Mouse (Mus musculus) granulocyte monocyte progenitor cell, adult 5-6 weeks (primary cell): Measurements from ENCODE around the gene Acod1. TPM values are rescaled to one million over a fixed set of nuclear protein-coding genes. Genes with fewer than 3 reads are reported as not detected.

Experiments used
- ATAC-seq: replicated peaks from 2 replicates; pipeline ENCODE4 v1.8.0; 2016; ENCODE audit warnings: mild to moderate bottlenecking, moderate TSS enrichment, inconsistent platforms; ENCODE audit not compliant: poor library complexity, severe bottlenecking
- total RNA-seq, 2 experiments: library from RNA; stranded (forward) in 1 of 2; stranded (reverse) in 1 of 2; fragments of 200-712, 200-1000 nt in 1 of 2; fragments of >200 nt in 1 of 2; fragmentation: Nextera tagmentation in 1 of 2; gene quantifications; 2 replicates each; pipeline ENCODE4 v1.2.3; 2014 to 2017

Acod1 gene
- not detected in 2 replicates for total RNA-seq (2014; fragmentation: Nextera tagmentation)
- 0.67 TPM in 1 of 2 replicates, not detected in the other for total RNA-seq (2017)

- peak; percentile 10; the same call in 1 of the 2 replicates for ATAC-seq
These were observed at the start of gene Acod1 for GRCm38 (mm10) chr14:103046677-103047076. Acod1 (plus strand) TSS chr14:103046977.

- ATAC-seq: peak; percentile 81
These were observed 39.0 kb upstream of the Acod1 start for GRCm38 (mm10) chr14:103007737-103008136.

- peak; percentile 47 for ATAC-seq
These were observed 35.0 kb upstream of the Acod1 start for GRCm38 (mm10) chr14:103011782-103012181.

- peak; percentile 64 for ATAC-seq
These were observed 34.1 kb upstream of the Acod1 start for GRCm38 (mm10) chr14:103012563-103013150.

- ATAC-seq: peak; percentile 40
These were observed 29.8 kb upstream of the Acod1 start for GRCm38 (mm10) chr14:103017009-103017408.

GRCm38 (mm10) chr14:103020046-103020445 is 26.7 kb upstream of the Acod1 start:
- ATAC-seq: no peak

GRCm38 (mm10) chr14:103029203-103029602 is 17.6 kb upstream of the Acod1 start:
- peak; percentile 76 for ATAC-seq

- ATAC-seq: peak; percentile 70
These were observed 13.4 kb upstream of the Acod1 start for GRCm38 (mm10) chr14:103033271-103033823.

- peak; percentile 51 for ATAC-seq
These were observed 12.7 kb upstream of the Acod1 start for GRCm38 (mm10) chr14:103034076-103034475.

- ATAC-seq: peak; percentile 82
These were observed 9.8 kb upstream of the Acod1 start for GRCm38 (mm10) chr14:103037016-103037415.

GRCm38 (mm10) chr14:103048292-103049086 is 1.7 kb downstream of the Acod1 start:
- peak; percentile 79 for ATAC-seq

- peak; percentile 83 for ATAC-seq
These were observed 4.5 kb downstream of the Acod1 start for GRCm38 (mm10) chr14:103051159-103051769.

GRCm38 (mm10) chr14:103054731-103055130 is 8.0 kb downstream of the Acod1 start:
- ATAC-seq: no peak

GRCm38 (mm10) chr14:103056601-103057000 is 9.8 kb downstream of the Acod1 start:
- no peak for ATAC-seq

- ATAC-seq: peak; percentile 93
These were observed 12.2 kb downstream of the Acod1 start for GRCm38 (mm10) chr14:103058998-103059397.

- peak; percentile 46 for ATAC-seq
These were observed 12.7 kb downstream of the Acod1 start for GRCm38 (mm10) chr14:103059495-103059894.

- peak; percentile 57 for ATAC-seq
These were observed 18.8 kb downstream of the Acod1 start for GRCm38 (mm10) chr14:103065294-103066167.

GRCm38 (mm10) chr14:103069465-103069863 is 22.7 kb downstream of the Acod1 start:
- ATAC-seq: no peak

GRCm38 (mm10) chr14:103069864-103070611 is 23.3 kb downstream of the Acod1 start, which contains the start of gene Cln5:
Cln5 (plus strand) TSS chr14:103070216.
- ATAC-seq: peak; percentile 73
